ENCODE assay signal across 8 mouse cellular contexts in genomic region chr12:113981613-113982012, GRCm38 (mm10).
DNase-seq lines count a peak whose midpoint lies in the region; ATAC-seq and TF ChIP-seq lines count a peak whose summit lies in the region.
"Not testable (repeated sequence)": the region's sequence is repeated elsewhere in the genome, so short reads cannot be mapped to it uniquely, and the experiment has no call there.

No protein-coding gene starts in this region.

- not testable (repeated sequence) for H3K4me3 ChIP-seq in kidney, postnatal 0 days (replicated peaks; ENCODE audit: low read depth, low read length); limb, embryonic 11.5 days (ENCODE audit: low read depth, low read length)

- peak; percentile 86 to 89 for DNase-seq in B cell, adult 2 months
- peak; percentile 89 for DNase-seq in adrenal gland, postnatal 14 days
- peak; percentile 51 for DNase-seq in embryo, embryonic 10 days (ENCODE audit: low spot score)
- peak; percentile 92 for DNase-seq in heart, adult 11 months
- peak; percentile 16 for DNase-seq in kidney, postnatal 0 days (ENCODE audit: low spot score)
- peak; percentile 40 for DNase-seq in limb, embryonic 11.5 days (ENCODE audit: low spot score)
- DNase-seq in natural killer cell, adult 2 months (ENCODE audit: low spot score in 2 of 2): peak; percentile 57 to 78
- peak; percentile 90 for DNase-seq in testis, postnatal 10 days (ENCODE audit: low spot score)

- H3K27ac ChIP-seq in kidney, postnatal 0 days; limb, embryonic 11.5 days (replicated peaks; ENCODE audit: low read depth, low read length): not testable (repeated sequence)

- TF ChIP-seq CTCF in kidney, postnatal 0 days (IDR thresholded peaks at IDR 0.05; ENCODE audit: low read depth): peak; percentile 70

- H3K9ac ChIP-seq in kidney, postnatal 0 days (ENCODE audit: low read depth, low read length); limb, embryonic 11.5 days (ENCODE audit: low read length): not testable (repeated sequence)

- not testable (repeated sequence) for H3K36me3 ChIP-seq in kidney, postnatal 0 days (ENCODE audit: insufficient read depth, low read length); limb, embryonic 11.5 days (ENCODE audit: control insufficient read depth, insufficient read depth, low read length)

- H3K4me2 ChIP-seq in kidney, postnatal 0 days (ENCODE audit: low read length); limb, embryonic 11.5 days (ENCODE audit: low read depth, severe bottlenecking): not testable (repeated sequence)

- H3K4me1 ChIP-seq in kidney, postnatal 0 days (replicated peaks; ENCODE audit: insufficient read depth, low read length); limb, embryonic 11.5 days (ENCODE audit: control insufficient read depth, insufficient read depth, low read length): not testable (repeated sequence)

- ATAC-seq in kidney, postnatal 0 days (replicated peaks; ENCODE audit: low FRiP score, low read depth); limb, embryonic 11.5 days (ENCODE audit: insufficient number of reproducible peaks, low FRiP score, low TSS enrichment, low read depth): not testable (repeated sequence)

- WGBS in kidney, postnatal 0 days: 34% methylated on average over 10 of the region's 10 CpGs
- WGBS in limb, embryonic 11.5 days: 37% methylated on average over 10 of the region's 10 CpGs

- H3K9me3 ChIP-seq in kidney, postnatal 0 days (replicated peaks; ENCODE audit: low read length); limb, embryonic 11.5 days (ENCODE audit: control insufficient read depth, low read length): not testable (repeated sequence)

- H3K27me3 ChIP-seq in kidney, postnatal 0 days (ENCODE audit: insufficient read depth, low read length); limb, embryonic 11.5 days (ENCODE audit: control insufficient read depth, insufficient read depth, low read length): not testable (repeated sequence)

Comparison
In these comparisons a context has a peak if more than half of its experiments do, and no peak if none do; other contexts are left out.
1. DNase-seq: peak in every context shown above with its lines; median percentile 92 in heart, adult 11 months; 90 in testis, postnatal 10 days; 89 in adrenal gland, postnatal 14 days; 88 in B cell, adult 2 months; 68 in natural killer cell, adult 2 months; 51 in embryo, embryonic 10 days; 40 in limb, embryonic 11.5 days; 16 in kidney, postnatal 0 days.